Mouse (Mus musculus) neural tube, embryonic 11.5 days (tissue): ENCODE data around the gene Fam241b. TPM values are rescaled to one million over a fixed set of nuclear protein-coding genes. Genes with fewer than 3 reads are reported as not detected.
"Not testable (repeated sequence)": the region's sequence is repeated elsewhere in the genome, so short reads cannot be mapped to it uniquely, and the experiment has no call there.

ENCODE experiments used
- ATAC-seq: fragments of 200-750 bp; cut with Nextera tagmentation; 2 replicates; pipeline ENCODE4 v1.8.0; 2017; ENCODE audit warnings: moderate number of reproducible peaks, mild to moderate bottlenecking, moderate TSS enrichment, moderate library complexity; ENCODE audit not compliant: insufficient read depth, low FRiP score, low TSS enrichment
- DNase-seq: peaks from one replicate; pipeline ENCODE4 v3.0.0-alpha.2; 2015; ENCODE audit warnings: low spot score
- H3K27ac ChIP-seq: fragments of 300-500 bp; sonication (generic); 2 replicates; pipeline ENCODE4 v1.5.1; 2014; ENCODE audit warnings: low read depth, mild to moderate bottlenecking, low read length
- H3K27me3 ChIP-seq: fragments of 300-500 bp; sonication (generic); 2 replicates; pipeline ENCODE4 v1.6.1; 2014; ENCODE audit warnings: mild to moderate bottlenecking, low read length, mixed read lengths; ENCODE audit not compliant: control insufficient read depth, insufficient read depth
- H3K36me3 ChIP-seq: fragments of 300-500 bp; sonication (generic); 2 replicates; pipeline ENCODE4 v1.6.1; 2014; ENCODE audit warnings: mild to moderate bottlenecking, low read length, moderate library complexity, mixed read lengths; ENCODE audit not compliant: control insufficient read depth, insufficient read depth
- H3K4me1 ChIP-seq: fragments of 300-500 bp; sonication (generic); 2 replicates; pipeline ENCODE4 v1.6.1; 2014; ENCODE audit warnings: low read length, mixed read lengths; ENCODE audit not compliant: control insufficient read depth, insufficient read depth
- H3K4me2 ChIP-seq: fragments of 300-500 bp; sonication (generic); 2 replicates; pipeline ENCODE4 v1.6.1; 2014; ENCODE audit warnings: low read depth, mild to moderate bottlenecking, moderate library complexity
- H3K4me3 ChIP-seq: fragments of 300-500 bp; sonication (generic); 2 replicates; pipeline ENCODE4 v1.5.1; 2014; ENCODE audit warnings: low read depth, low read length
- H3K9ac ChIP-seq: fragments of 300-500 bp; sonication (generic); 2 replicates; pipeline ENCODE4 v1.6.1; 2014; ENCODE audit warnings: mild to moderate bottlenecking, low read length
- H3K9me3 ChIP-seq: fragments of 300-500 bp; sonication (generic); 2 replicates; pipeline ENCODE4 v1.6.1; 2016; ENCODE audit warnings: low read length; ENCODE audit not compliant: control insufficient read depth
- whole genome bisulfite sequencing: fragments of 180-500 bp; shearing (Covaris S2); extraction: QIAGEN DNeasy Blood & Tissue Kit; methylation state at CpG from one replicate; pipeline ENCODE4 v1.1.7; 2014; 5-methylcytosine and 5-hydroxymethylcytosine counted together
- polyA plus RNA-seq: library from polyadenylated mRNA; unstranded; fragments of >200 nt; fragmentation: Nextera tagmentation; extraction: Ambion mirVana; gene quantifications from 2 replicates; pipeline ENCODE4 v1.2.1, GENCODE M21; 2014

Fam241b gene
- polyA plus RNA-seq, 1 experiment from 2014 or later, result 10.9 TPM

DNA sequence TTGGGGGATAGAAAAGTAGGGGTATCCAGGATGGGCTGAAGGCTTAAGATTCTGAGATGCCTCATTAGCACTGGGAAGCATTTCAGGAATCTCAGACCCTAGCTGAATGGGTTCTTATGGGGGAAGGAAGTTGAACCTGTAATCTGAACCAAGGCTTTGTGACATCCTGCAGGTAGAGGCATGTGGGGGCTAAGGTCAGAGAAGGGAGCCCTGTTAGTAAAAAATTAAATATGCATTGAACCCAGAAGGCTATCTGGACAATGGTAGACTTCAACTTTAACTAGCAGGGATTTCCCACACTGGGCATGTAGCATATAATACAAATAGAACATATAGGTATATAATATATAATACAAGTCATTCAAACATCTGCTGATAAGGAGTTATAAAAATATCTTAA lies 54.2 kb downstream of the Fam241b start:
- Histone ChIP-seq H3K4me1 (no peaks in the 10 kb centered on the region), H3K9me3 (no peaks in the 10 kb centered on the region), H3K36me3 (no peaks in the 10 kb centered on the region), H3K4me2 (no peak overlapping the region), H3K27ac (no peak overlapping the region), H3K27me3 (no peaks in the 10 kb centered on the region), H3K9ac (no peak overlapping the region), H3K4me3 (no peak overlapping the region)
- ATAC-seq (no peak), DNase-seq (no peak)

DNA sequence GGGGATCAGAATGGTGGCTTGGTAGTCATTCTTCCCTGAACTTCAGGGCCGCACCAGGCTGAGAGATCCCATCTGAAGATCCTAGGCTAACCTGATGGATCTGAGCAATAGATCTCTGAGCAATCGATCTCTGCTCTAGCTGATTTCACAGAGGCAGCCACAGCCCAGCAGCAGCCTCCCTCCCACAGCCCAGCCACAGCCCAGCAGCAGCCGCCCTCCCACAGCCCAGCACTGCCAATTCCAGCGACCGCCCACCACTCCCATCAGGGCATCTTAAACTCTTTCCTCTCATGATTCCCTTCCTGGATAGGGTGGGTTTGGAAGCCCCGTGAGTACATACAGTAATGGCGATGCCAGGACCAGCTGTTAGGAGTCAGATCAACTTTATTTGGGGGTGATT lies 54.6 kb downstream of the Fam241b start:
- Histone ChIP-seq H3K4me1 (no peaks in the 10 kb centered on the region), H3K27ac (no peak overlapping the region), H3K4me3 (no peak overlapping the region), H3K9me3 (no peaks in the 10 kb centered on the region), H3K9ac (no peak overlapping the region), H3K36me3 (no peaks in the 10 kb centered on the region), H3K27me3 (no peaks in the 10 kb centered on the region), H3K4me2 (no peak overlapping the region)
- 71% methylated on average over 7 of the region's 7 CpGs for WGBS
- ATAC-seq (no peak), DNase-seq (no peak)

GRCm38 (mm10) chr10:62088411-62088810 lies 55.3 kb downstream of the Fam241b start:
- no peaks in the 10 kb centered on the region for H3K36me3 ChIP-seq
- no peaks in the 10 kb centered on the region for H3K9me3 ChIP-seq
- H3K27me3 ChIP-seq, result no peaks in the 10 kb centered on the region
- no peak for DNase-seq
- H3K4me3 ChIP-seq, result no peak overlapping the region
- 89% methylated on average over 5 of the region's 5 CpGs for WGBS
- ATAC-seq, result no peak
- H3K9ac ChIP-seq, result no peak overlapping the region
- no peaks in the 10 kb centered on the region for H3K4me1 ChIP-seq
- no peak overlapping the region for H3K27ac ChIP-seq
- no peak overlapping the region for H3K4me2 ChIP-seq

- Histone ChIP-seq H3K4me1 (no peaks in the 10 kb centered on the region), H3K9ac (no peak overlapping the region), H3K4me2 (no peak overlapping the region), H3K4me3 (no peak overlapping the region), H3K27ac (no peak overlapping the region), H3K9me3 (no peaks in the 10 kb centered on the region), H3K36me3 (no peaks in the 10 kb centered on the region), H3K27me3 (no peaks in the 10 kb centered on the region)
- ATAC-seq (no peak), DNase-seq (no peak)
- 88% methylated on average over 5 of the region's 5 CpGs for WGBS
Measured at GRCm38 (mm10) chr10:62086826-62087225, 56.9 kb downstream of the Fam241b start.

DNA sequence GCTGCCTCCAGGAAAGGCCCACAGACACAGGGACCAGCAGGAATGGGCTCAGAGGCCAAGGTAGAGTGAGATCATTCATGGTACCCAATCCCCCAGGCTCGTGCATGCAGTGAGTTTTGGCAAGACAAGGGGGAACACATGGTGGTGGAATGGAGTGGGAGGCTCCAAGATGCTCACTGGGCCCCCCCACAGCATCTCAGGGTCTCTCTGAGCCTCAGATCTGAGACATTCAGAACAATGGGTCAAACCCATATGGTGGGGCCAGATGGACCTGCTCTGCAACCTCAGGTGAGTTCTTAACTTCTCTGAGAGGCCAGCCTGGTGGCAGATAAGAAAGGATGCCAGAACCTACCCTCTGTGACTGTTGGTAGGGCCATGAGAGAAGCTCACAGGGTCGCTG lies 57.7 kb downstream of the Fam241b start:
- no peak overlapping the region for H3K4me2 ChIP-seq
- ATAC-seq (no peak), DNase-seq (no peak)
- H3K4me1 ChIP-seq, result no peaks in the 10 kb centered on the region
- H3K9me3 ChIP-seq, result no peaks in the 10 kb centered on the region
- WGBS, result 65% methylated on average over 2 of the region's 2 CpGs
- no peaks in the 10 kb centered on the region for H3K27me3 ChIP-seq
- H3K27ac ChIP-seq, result no peak overlapping the region
- H3K9ac ChIP-seq, result no peak overlapping the region
- H3K4me3 ChIP-seq, result no peak overlapping the region
- no peaks in the 10 kb centered on the region for H3K36me3 ChIP-seq

DNA sequence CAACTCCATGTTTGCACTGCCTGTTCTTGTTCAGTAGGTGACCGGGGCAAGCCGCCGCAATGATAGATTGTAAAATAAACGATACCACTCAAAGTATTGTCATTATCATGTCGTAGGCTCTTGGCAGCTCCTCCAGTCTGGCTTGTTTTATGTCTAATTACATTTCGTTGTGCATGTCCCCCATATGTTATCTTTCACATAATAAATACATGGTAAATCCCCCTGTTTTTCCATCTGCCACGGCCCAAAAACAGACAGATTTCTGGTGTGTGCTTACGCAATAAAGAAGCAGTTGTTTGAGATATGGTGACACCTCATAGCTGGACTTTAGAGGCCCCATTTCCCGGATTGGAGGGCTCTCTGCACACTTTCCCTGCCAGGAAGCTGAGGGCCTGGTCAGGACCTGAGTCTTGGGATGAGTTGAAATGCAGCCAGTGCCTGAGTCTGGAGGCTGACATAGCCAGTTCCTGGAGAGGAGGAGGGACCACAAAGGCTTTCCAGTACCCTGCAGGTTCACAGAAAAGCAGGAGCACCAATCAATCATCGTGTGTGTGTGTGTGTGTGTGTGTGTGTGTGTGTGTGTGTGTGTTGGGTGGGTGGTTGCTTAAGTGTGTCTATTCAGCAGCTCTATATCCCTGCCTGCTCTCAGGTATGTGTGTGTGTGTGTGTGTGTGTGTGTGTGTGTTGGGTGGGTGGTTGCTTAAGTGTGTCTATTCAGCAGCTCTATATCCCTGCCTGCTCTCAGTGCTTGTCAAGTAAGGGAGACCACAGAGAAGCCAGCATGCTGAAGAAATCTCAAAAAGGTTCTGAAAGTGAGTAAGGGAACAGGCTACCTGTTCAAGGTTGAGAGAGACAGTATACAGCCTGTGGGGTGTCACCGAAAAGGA lies 67.2 kb downstream of the Fam241b start:
- Histone ChIP-seq H3K36me3 (no peaks in the 10 kb centered on the region), H3K4me1 (no peaks in the 10 kb centered on the region), H3K27ac (no peak overlapping the region), H3K4me3 (no peak overlapping the region), H3K9me3 (no peaks in the 10 kb centered on the region), H3K27me3 (no peaks in the 10 kb centered on the region), H3K4me2 (no peak overlapping the region), H3K9ac (no peak overlapping the region)
- DNase-seq, result no peak
- no peak for ATAC-seq
- WGBS, result 68% methylated on average over 11 of the region's 11 CpGs

DNA sequence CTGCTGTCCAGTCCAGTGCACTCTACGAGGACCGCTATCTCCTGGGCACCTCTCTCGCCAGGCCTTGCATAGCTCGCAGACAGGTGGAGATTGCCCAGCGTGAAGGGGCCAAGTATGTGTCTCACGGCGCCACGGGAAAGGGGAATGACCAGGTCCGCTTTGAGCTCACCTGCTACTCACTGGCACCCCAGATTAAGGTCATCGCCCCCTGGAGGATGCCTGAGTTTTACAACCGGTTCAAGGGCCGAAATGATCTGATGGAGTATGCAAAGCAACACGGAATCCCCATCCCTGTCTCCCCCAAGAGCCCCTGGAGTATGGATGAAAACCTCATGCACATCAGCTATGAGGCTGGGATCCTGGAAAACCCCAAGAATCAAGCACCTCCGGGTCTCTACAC lies 72.4 kb downstream of the Fam241b start:
- H3K9ac ChIP-seq, H3K9me3 ChIP-seq, H3K27me3 ChIP-seq, H3K4me3 ChIP-seq, H3K4me2 ChIP-seq, H3K27ac ChIP-seq, ATAC-seq, DNase-seq, H3K36me3 ChIP-seq, H3K4me1 ChIP-seq: not testable (repeated sequence)
- 82% methylated on average over 11 of the region's 14 CpGs for WGBS

- no peak for DNase-seq
Measured at GRCm38 (mm10) chr10:62070636-62071035, 73.1 kb downstream of the Fam241b start.

GRCm38 (mm10) chr10:62069946-62070345 lies 73.8 kb downstream of the Fam241b start:
- H3K27ac ChIP-seq, result no peak overlapping the region
- DNase-seq, result no peak
- H3K36me3 ChIP-seq, result no peaks in the 10 kb centered on the region
- H3K4me2 ChIP-seq, result no peak overlapping the region
- no peaks in the 10 kb centered on the region for H3K9me3 ChIP-seq
- no peaks in the 10 kb centered on the region for H3K27me3 ChIP-seq
- no peaks in the 10 kb centered on the region for H3K4me1 ChIP-seq
- no peak overlapping the region for H3K9ac ChIP-seq
- WGBS, result 84% methylated on average over 3 of the region's 3 CpGs
- ATAC-seq, result no peak
- H3K4me3 ChIP-seq, result no peak overlapping the region

More at GRCm38 (mm10) chr10:62070636-62071035, 73.1 kb downstream of the Fam241b start:
- no peak for ATAC-seq
- 91% methylated on average over 8 of the region's 8 CpGs for WGBS
- no peak overlapping the region for H3K4me3 ChIP-seq
- H3K9me3 ChIP-seq, result no peaks in the 10 kb centered on the region
- H3K4me1 ChIP-seq, result no peaks in the 10 kb centered on the region
- no peak overlapping the region for H3K27ac ChIP-seq
- H3K27me3 ChIP-seq, result no peaks in the 10 kb centered on the region
- no peaks in the 10 kb centered on the region for H3K36me3 ChIP-seq
- no peak overlapping the region for H3K4me2 ChIP-seq
- H3K9ac ChIP-seq, result no peak overlapping the region
